Mouse (Mus musculus): Measurements from ENCODE around the gene Mterf1b. TPM values are rescaled to one million over a fixed set of nuclear protein-coding genes. Genes with fewer than 3 reads are reported as not detected.
"Not testable (repeated sequence)": the region's sequence is repeated elsewhere in the genome, so short reads cannot be mapped to it uniquely, and the experiment has no call there.

Mterf1b gene
- total RNA-seq (2021) = 1 to 10 TPM; 3.4 to 4.2 TPM
- long read RNA-seq, experiment 1, transcript Mterf1b-201 (2 exons, 1,368 nt) = major isoform, 6 of 11 reads
- long read RNA-seq, experiment 1, partial matches to known transcripts = 1 of 11 reads
- long read RNA-seq, experiment 1, other reads (novel, unspliced or antisense) = 4 of 11 reads
- long read RNA-seq, experiment 2, partial matches to known transcripts = 0 of 3 reads
- long read RNA-seq, experiment 2, other reads (novel, unspliced or antisense) = 1 of 3 reads

GRCm38 (mm10) chr5:4191671-4192480 lies at the start of gene Mterf1b:
TSS of gene Mterf1b (plus strand) at chr5:4192367.
- DNase-seq = not testable (repeated sequence)

GRCm38 (mm10) chr5:4159418-4160071 lies 32.6 kb upstream of the Mterf1b start:
- DNase-seq = not testable (repeated sequence)

- DNase-seq = no peak
Observed at GRCm38 (mm10) chr5:4161554-4161953, 30.6 kb upstream of the Mterf1b start.

- DNase-seq = no peak
Observed at GRCm38 (mm10) chr5:4162461-4162860, 29.7 kb upstream of the Mterf1b start.

- not testable (repeated sequence) for DNase-seq
Observed at GRCm38 (mm10) chr5:4167813-4168529, 24.2 kb upstream of the Mterf1b start.

GRCm38 (mm10) chr5:4168530-4168926 lies 23.6 kb upstream of the Mterf1b start:
- not testable (repeated sequence) for DNase-seq

- not testable (repeated sequence) for DNase-seq
Observed at GRCm38 (mm10) chr5:4176421-4176820, 15.7 kb upstream of the Mterf1b start.

GRCm38 (mm10) chr5:4179364-4179763 lies 12.8 kb upstream of the Mterf1b start:
- DNase-seq = no peak

GRCm38 (mm10) chr5:4186815-4187214 lies 5.4 kb upstream of the Mterf1b start:
- no peak for DNase-seq

- not testable (repeated sequence) for DNase-seq
Observed at GRCm38 (mm10) chr5:4192481-4193246, 497 bp downstream of the Mterf1b start.

- DNase-seq = no peak
Observed at GRCm38 (mm10) chr5:4193247-4193628, 1.1 kb downstream of the Mterf1b start.

- DNase-seq = no peak
Observed at GRCm38 (mm10) chr5:4194166-4194565, 2.0 kb downstream of the Mterf1b start.

- peak; percentile 80 for DNase-seq
Observed at GRCm38 (mm10) chr5:4195086-4195485, 2.9 kb downstream of the Mterf1b start.

GRCm38 (mm10) chr5:4201368-4201767 lies 9.2 kb downstream of the Mterf1b start:
- DNase-seq = no peak

- DNase-seq = not testable (repeated sequence)
Observed at GRCm38 (mm10) chr5:4202276-4202810, 10.2 kb downstream of the Mterf1b start.

- DNase-seq = not testable (repeated sequence)
Observed at GRCm38 (mm10) chr5:4210082-4210481, 17.9 kb downstream of the Mterf1b start.

GRCm38 (mm10) chr5:4221309-4221708 lies 29.1 kb downstream of the Mterf1b start:
- no peak for DNase-seq

- DNase-seq = peak in 1 of 2 experiments; percentile 8
Observed at GRCm38 (mm10) chr5:4221981-4222623, 29.9 kb downstream of the Mterf1b start.

GRCm38 (mm10) chr5:4232163-4232562 lies 40.0 kb downstream of the Mterf1b start:
- DNase-seq = no peak

GRCm38 (mm10) chr5:4234505-4234904 lies 42.3 kb downstream of the Mterf1b start:
- DNase-seq = peak; percentile 8 to 40

GRCm38 (mm10) chr5:4240120-4240519 lies 48.0 kb downstream of the Mterf1b start:
- DNase-seq = no peak

Measured in adrenal gland, postnatal 36 days (tissue).